Mouse (Mus musculus): ENCODE measurements around the gene Tdrd3.
A peak's percentile ranks its signal among the peaks of the same experiment; 100 is the strongest.

Gene Tdrd3

DNA sequence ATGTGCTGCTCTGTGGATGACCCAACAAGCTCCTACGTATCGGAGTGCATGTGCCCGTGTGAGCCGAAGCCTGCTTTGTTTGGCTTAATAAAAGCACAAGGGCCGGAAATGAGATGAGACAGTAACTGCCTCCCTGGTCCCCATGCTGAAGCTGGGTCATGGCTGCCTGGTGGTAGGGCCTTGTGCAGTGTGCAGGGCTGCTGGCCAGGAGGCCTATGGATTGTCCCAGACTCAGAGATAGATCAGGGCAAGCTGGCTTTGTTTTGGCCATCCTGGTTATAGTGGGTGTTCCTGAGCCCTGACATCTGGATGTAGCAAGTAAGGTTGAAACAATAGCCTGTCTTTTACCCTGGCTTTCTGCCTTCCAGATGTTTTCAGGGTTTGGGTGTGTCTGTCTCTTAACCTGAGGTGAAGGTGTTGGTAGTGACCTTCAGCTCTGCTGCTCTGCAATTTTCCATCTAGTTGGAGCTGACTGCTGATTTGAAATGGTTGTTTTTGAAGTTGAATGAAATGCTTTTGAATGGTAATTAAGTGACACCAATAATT, 39.3 kb downstream of the Tdrd3 start:
- DNase-seq: no peak

DNA sequence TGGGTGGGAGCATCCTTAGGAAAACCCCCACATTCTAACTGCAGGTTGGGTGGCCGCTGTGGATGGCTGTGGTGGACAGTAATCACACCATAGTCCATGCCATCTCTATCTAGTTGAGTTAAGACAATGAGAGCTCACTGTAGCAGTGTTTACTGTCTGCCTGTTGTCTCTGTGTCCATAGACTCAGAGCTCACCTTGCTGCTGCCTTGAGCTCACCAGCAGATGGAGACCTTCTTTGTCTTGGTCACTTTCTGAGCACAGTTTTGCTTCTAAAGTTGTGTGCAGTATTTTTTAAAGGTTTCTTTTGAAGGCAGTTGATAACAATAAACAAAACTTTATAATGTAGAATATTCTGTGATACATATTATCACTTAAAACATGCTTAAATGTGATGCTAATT, 43.3 kb downstream of the Tdrd3 start:
- no peak for DNase-seq

- DNase-seq: no peak
These were observed 45.1 kb downstream of the Tdrd3 start for GRCm38 (mm10) chr14:87461543-87461942.

DNA sequence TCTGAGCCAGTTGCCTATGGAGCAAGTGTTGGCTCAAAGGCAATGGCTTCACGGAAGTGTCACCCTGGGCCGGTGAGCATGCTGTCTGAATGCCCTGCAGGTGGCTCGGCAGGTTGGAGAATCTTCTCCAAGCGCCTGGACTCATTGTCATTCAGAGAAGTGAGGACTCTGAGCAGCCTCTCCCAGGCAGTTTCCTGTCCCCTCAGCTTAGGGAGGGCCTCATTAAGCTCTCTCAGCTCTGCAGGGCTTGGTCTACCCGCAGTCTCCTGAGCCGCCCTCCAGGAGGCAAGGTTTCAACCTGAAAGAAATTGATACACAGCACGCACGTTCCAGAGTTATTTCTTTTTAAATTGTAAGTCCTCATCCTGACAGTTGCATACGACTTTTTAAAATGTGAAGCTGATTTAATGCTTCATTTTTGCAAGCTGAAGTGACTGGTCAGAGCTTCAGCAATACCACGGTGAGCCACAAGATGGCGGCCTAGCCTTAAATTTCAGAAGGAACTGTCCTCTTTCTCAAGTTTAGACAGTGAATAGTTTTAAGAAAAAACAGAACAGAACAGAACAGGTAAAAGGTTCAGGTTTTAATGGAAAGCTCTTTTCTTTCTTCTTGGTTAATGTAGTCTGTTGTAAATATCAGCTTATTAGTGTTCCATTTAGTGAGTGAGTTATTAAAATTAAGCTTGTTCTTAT, 47.7 kb downstream of the Tdrd3 start:
- peak; percentile 64 for DNase-seq

GRCm38 (mm10) chr14:87464655-87465054, 48.2 kb downstream of the Tdrd3 start:
- DNase-seq: no peak

- no peak for DNase-seq
These were observed 51.1 kb downstream of the Tdrd3 start for GRCm38 (mm10) chr14:87467586-87467985.

DNA sequence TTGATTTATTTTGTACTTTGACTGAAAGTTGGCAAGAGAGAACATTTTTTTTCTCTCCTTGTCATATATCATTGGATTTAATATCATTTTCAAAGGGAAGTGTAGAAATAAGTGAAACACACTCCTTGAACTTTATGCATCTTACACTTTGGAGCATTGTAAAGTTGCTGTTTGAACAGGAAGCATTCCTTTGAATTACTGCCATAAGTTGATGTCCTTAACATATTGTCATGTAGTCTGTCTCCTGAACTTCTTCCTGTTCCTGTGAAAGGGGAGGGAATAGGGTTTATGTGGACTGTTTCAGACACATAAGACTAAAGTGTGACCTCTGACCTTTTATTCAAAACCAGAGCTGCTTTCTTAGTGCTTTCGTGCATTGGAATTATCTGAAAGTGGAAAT, 55.1 kb downstream of the Tdrd3 start:
- no peak for DNase-seq

GRCm38 (mm10) chr14:87472782-87473181, 56.3 kb downstream of the Tdrd3 start:
- no peak for DNase-seq

DNA sequence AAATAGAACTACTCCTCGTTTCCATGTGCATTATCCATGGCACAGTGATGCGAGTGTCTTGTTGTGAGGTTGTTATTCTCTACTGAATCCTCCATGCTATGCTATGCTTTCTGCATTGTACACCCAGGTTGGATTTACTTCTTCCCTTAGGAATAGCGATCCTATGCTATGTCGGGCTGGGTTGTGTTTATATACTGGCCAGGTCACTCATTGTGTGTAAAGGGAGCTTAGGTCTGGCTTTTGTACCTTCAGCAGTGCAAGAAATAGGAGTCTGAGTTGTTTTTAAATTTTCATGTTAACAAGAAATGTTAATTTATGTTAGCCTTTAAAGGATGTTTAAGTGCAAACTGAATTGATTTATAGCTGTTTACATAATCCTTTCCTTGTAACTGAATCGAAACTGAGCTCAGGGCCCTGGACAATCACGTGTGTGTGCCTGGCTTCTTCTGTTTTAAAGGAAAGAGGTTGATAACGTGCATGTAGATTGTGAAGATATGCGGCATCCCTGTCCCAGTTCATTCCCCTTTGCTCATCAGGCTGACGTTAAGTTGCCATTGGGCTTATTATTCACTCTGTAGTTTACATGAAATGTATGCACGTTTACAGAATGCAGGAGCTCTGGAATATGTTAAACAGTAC, 59.4 kb downstream of the Tdrd3 start:
- DNase-seq: no peak

DNA sequence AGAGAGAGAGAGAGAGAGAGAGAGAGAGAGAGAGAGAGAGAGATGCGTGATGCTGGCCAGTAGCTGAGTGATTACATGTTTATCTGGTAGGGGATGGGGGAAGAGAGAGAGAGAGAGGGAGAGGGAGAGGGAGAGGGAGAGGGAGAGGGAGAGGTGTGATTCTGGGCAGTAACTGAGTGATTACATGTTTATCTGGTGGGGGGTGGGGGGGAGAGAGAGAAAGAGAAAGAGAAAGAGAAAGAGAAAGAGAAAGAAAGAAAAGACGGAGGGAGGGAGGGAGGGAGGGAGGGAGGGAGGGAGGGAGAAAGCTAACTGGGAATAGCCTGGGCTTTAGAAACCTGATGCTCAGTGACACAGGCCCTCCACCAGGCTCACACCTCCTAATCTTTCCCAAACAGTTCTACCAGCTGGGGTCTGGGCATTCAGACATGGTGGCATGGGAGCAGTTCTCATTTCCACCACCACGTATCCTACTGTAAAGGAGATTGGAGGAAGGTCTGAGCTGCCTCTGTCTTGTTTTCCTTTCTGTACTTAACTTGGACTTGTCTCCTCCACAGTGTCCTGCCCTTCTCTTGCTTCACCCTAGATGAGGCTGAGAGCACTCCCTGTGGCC, 62.0 kb downstream of the Tdrd3 start:
- no peak for DNase-seq

- no peak for DNase-seq
These were observed 69.4 kb downstream of the Tdrd3 start for GRCm38 (mm10) chr14:87485888-87486287.

GRCm38 (mm10) chr14:87497955-87498594, 81.6 kb downstream of the Tdrd3 start:
- no peak for DNase-seq

- no peak for DNase-seq
These were observed 89.5 kb downstream of the Tdrd3 start for GRCm38 (mm10) chr14:87505924-87506323.

- no peak for DNase-seq
These were observed 98.8 kb downstream of the Tdrd3 start for GRCm38 (mm10) chr14:87515281-87515680.

- DNase-seq: no peak
These were observed 100.9 kb downstream of the Tdrd3 start for GRCm38 (mm10) chr14:87517381-87517780.

DNA sequence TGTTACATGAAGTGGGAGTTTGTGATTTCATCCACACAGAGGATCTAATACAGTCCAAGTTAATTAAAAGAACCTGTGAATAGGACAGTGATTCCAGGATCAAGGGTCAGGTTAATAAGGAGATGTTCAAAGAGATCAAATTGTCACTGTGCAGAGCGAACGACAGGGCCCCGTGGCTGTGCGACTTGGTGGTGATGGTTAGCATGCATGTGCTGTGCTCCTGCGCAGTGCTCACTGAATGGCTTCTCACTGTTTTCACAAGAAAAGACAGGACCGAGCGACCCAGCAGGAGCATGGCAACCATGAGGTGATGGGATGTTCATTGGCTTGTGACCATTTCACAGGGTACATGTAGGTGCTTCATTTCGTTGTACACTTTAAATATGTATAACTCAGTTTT, 115.4 kb downstream of the Tdrd3 start:
- no peak for DNase-seq

GRCm38 (mm10) chr14:87537127-87537819, 120.8 kb downstream of the Tdrd3 start:
- DNase-seq: no peak

- DNase-seq: no peak
These were observed 133.5 kb downstream of the Tdrd3 start for GRCm38 (mm10) chr14:87549986-87550385.

GRCm38 (mm10) chr14:87552211-87552610, 135.8 kb downstream of the Tdrd3 start:
- no peak for DNase-seq

- DNase-seq: no peak
These were observed 147.4 kb downstream of the Tdrd3 start for GRCm38 (mm10) chr14:87563841-87564240.

GRCm38 (mm10) chr14:87566211-87566610, 149.8 kb downstream of the Tdrd3 start:
- no peak for DNase-seq

GRCm38 (mm10) chr14:87567034-87567461, 150.6 kb downstream of the Tdrd3 start:
- no peak for DNase-seq
